Mouse (Mus musculus) kidney, postnatal 0 days (tissue): ENCODE measurements around the gene Kirrel3. TPM values are rescaled to one million over a fixed set of nuclear protein-coding genes. Genes with fewer than 3 reads are reported as not detected.

Source experiments
- ATAC-seq: fragments of 200-750 bp; cut with Nextera tagmentation; replicated peaks from 2 replicates; pipeline ENCODE4 v1.8.0; 2017; ENCODE audit warnings: low read depth, moderate number of reproducible peaks, moderate TSS enrichment, moderate library complexity; ENCODE audit not compliant: low FRiP score
- DNase-seq: peaks from one replicate; pipeline ENCODE4 v3.0.0-alpha.2; 2016; ENCODE audit warnings: low spot score
- H3K27ac ChIP-seq: fragments of 300-500 bp; sonication (generic); 2 replicates; pipeline ENCODE4 v1.5.1; 2014; ENCODE audit warnings: mild to moderate bottlenecking
- H3K27me3 ChIP-seq: fragments of 300-500 bp; sonication (generic); 2 replicates; pipeline ENCODE4 v1.6.1; 2014; ENCODE audit warnings: low read length, mixed read lengths; ENCODE audit not compliant: insufficient read depth
- H3K36me3 ChIP-seq: fragments of 300-500 bp; sonication (generic); 2 replicates; pipeline ENCODE4 v1.6.1; 2014; ENCODE audit warnings: low read length, mixed read lengths; ENCODE audit not compliant: insufficient read depth
- H3K4me1 ChIP-seq: fragments of 300-500 bp; sonication (generic); replicated peaks from 2 replicates; pipeline ENCODE4 v1.6.1; 2014; ENCODE audit warnings: antibody characterized with exemption, low read length, mixed read lengths; ENCODE audit not compliant: insufficient read depth
- H3K4me2 ChIP-seq: fragments of 300-500 bp; sonication (generic); 2 replicates; pipeline ENCODE4 v1.6.1; 2014; ENCODE audit warnings: mild to moderate bottlenecking, low read length, moderate library complexity, mixed read lengths
- H3K4me3 ChIP-seq: fragments of 300-500 bp; sonication (generic); replicated peaks from 2 replicates; pipeline ENCODE4 v1.5.1; 2014; ENCODE audit warnings: low read depth, low read length
- H3K9ac ChIP-seq: fragments of 300-500 bp; sonication (generic); 2 replicates; pipeline ENCODE4 v1.6.1; 2014; ENCODE audit warnings: low read depth, low read length
- H3K9me3 ChIP-seq: fragments of 300-500 bp; sonication (generic); replicated peaks from 2 replicates; pipeline ENCODE4 v1.6.1; 2016; ENCODE audit warnings: low read length, inconsistent platforms, mixed read lengths
- CTCF ChIP-seq: IDR thresholded peaks from 2 replicates; pipeline ENCODE4 v1.5.1; 2016; ENCODE audit warnings: antibody characterized with exemption, low read depth, mild to moderate bottlenecking, moderate library complexity
- WGBS: fragments of 180-500 bp; shearing (Covaris S2); extraction: QIAGEN DNeasy Blood & Tissue Kit; methylation state at CpG from one replicate; pipeline ENCODE4 v1.1.7; 2014; 5-methylcytosine and 5-hydroxymethylcytosine counted together
- polyA plus RNA-seq: library from polyadenylated mRNA; unstranded; fragments of >200 nt; fragmentation: Nextera tagmentation; extraction: Ambion mirVana; gene quantifications from 2 replicates; pipeline ENCODE4 v1.2.1, GENCODE M21; 2015

The Kirrel3 gene
- polyA plus RNA-seq, 1 experiment from 2014 or later = 0.82 TPM

- WGBS = 34% methylated on average over 8 of the region's 8 CpGs
- Histone ChIP-seq H3K9me3 (no peaks in the 10 kb centered on the region), H3K4me2 (no peak overlapping the region), H3K4me1 (peaks cover 12% of the 10 kb centered on the region; the same call in 1 of the 2 replicates), H3K36me3 (no peaks in the 10 kb centered on the region), H3K27me3 (no peaks in the 10 kb centered on the region), H3K27ac (no peak overlapping the region), H3K4me3 (no peak overlapping the region), H3K9ac (no peak overlapping the region)
- ATAC-seq (no peak), DNase-seq (peak; percentile 25)
- no peak for TF ChIP-seq CTCF
Observed at GRCm38 (mm10) chr9:34558291-34558899, 72.7 kb downstream of the Kirrel3 start.

- no peak for TF ChIP-seq CTCF
- 0 out of 2 replicates have a peak, but pooled peaks have one; percentile 10 for ATAC-seq
Observed at GRCm38 (mm10) chr9:34559102-34559501, 73.4 kb downstream of the Kirrel3 start.

GRCm38 (mm10) chr9:34561281-34561680 is 75.6 kb downstream of the Kirrel3 start:
- no peaks in the 10 kb centered on the region for H3K27me3 ChIP-seq
- H3K27ac ChIP-seq = no peak overlapping the region
- no peak overlapping the region for H3K9ac ChIP-seq
- H3K4me1 ChIP-seq = peaks cover 12% of the 10 kb centered on the region; the same call in 1 of the 2 replicates
- H3K36me3 ChIP-seq = no peaks in the 10 kb centered on the region
- TF ChIP-seq CTCF = no peak
- no peak for DNase-seq
- no peak overlapping the region for H3K4me3 ChIP-seq
- no peak for ATAC-seq
- H3K4me2 ChIP-seq = no peak overlapping the region
- WGBS = 75% methylated on average over 1 of the region's 1 CpGs
- no peaks in the 10 kb centered on the region for H3K9me3 ChIP-seq

More at GRCm38 (mm10) chr9:34559102-34559501, 73.4 kb downstream of the Kirrel3 start:
- Histone ChIP-seq H3K27me3 (no peaks in the 10 kb centered on the region), H3K27ac (no peak overlapping the region), H3K36me3 (no peaks in the 10 kb centered on the region), H3K4me2 (no peak overlapping the region), H3K9ac (no peak overlapping the region), H3K4me3 (no peak overlapping the region), H3K4me1 (peaks cover 12% of the 10 kb centered on the region; the same call in 1 of the 2 replicates), H3K9me3 (no peaks in the 10 kb centered on the region)
- DNase-seq = no peak
- 48% methylated on average over 9 of the region's 9 CpGs for WGBS

- DNase-seq (no peak), ATAC-seq (no peak)
- Histone ChIP-seq H3K4me3 (no peak overlapping the region), H3K4me2 (no peak overlapping the region), H3K36me3 (no peaks in the 10 kb centered on the region), H3K4me1 (peaks cover 12% of the 10 kb centered on the region; the same call in 1 of the 2 replicates), H3K9ac (no peak overlapping the region), H3K27me3 (no peaks in the 10 kb centered on the region), H3K9me3 (no peaks in the 10 kb centered on the region), H3K27ac (no peak overlapping the region)
- TF ChIP-seq CTCF = no peak
- 60% methylated on average over 9 of the region's 9 CpGs for WGBS
Observed at GRCm38 (mm10) chr9:34562437-34563000, 76.8 kb downstream of the Kirrel3 start.

GRCm38 (mm10) chr9:34573906-34574305 is 88.2 kb downstream of the Kirrel3 start:
- H3K4me3 ChIP-seq = no peak overlapping the region
- no peak overlapping the region for H3K27ac ChIP-seq
- DNase-seq (no peak), ATAC-seq (no peak)
- no peak overlapping the region for H3K4me2 ChIP-seq
- H3K9ac ChIP-seq = no peak overlapping the region
- H3K36me3 ChIP-seq = no peaks in the 10 kb centered on the region
- H3K4me1 ChIP-seq = no peaks in the 10 kb centered on the region
- no peaks in the 10 kb centered on the region for H3K27me3 ChIP-seq
- WGBS = 73% methylated on average over 4 of the region's 4 CpGs
- no peaks in the 10 kb centered on the region for H3K9me3 ChIP-seq
- no peak for TF ChIP-seq CTCF

- H3K27ac ChIP-seq = no peak overlapping the region
- no peak overlapping the region for H3K9ac ChIP-seq
- H3K4me3 ChIP-seq = no peak overlapping the region
- H3K4me1 ChIP-seq = no peaks in the 10 kb centered on the region
- no peaks in the 10 kb centered on the region for H3K27me3 ChIP-seq
- no peak for ATAC-seq
- no peak for TF ChIP-seq CTCF
- WGBS = 87% methylated on average over 6 of the region's 6 CpGs
- H3K36me3 ChIP-seq = no peaks in the 10 kb centered on the region
- no peak overlapping the region for H3K4me2 ChIP-seq
- no peaks in the 10 kb centered on the region for H3K9me3 ChIP-seq
- DNase-seq = no peak
Observed at GRCm38 (mm10) chr9:34574611-34575010, 88.9 kb downstream of the Kirrel3 start.
